Mouse (Mus musculus) embryo, embryonic 10.5 days (tissue): ENCODE measurements around the gene Rpl34.

Experiments used
- DNase-seq: peaks from one replicate; pipeline ENCODE4 v3.0.0-alpha.2; 2015; ENCODE audit warnings: low spot score

Gene Rpl34

DNA sequence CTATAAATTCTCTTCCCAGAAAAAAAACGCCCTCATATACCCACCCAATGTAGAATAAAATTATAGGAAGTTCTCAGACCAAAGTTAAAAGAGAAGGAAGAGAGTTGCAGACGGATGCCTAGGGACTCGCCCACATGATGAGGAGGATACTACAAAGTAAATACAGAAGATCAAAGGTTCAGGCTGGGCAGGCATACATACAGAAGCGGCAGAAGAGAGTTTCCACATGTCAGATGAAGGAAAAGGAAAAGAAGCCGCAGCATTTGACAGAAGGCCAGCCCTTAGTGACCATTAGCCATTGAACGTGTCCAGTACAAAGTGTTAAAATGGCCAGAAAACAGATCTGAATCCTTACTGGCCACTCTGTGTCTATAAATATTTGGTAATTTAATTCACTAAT lies 17.3 kb downstream of the Rpl34 start:
- no peak for DNase-seq

DNA sequence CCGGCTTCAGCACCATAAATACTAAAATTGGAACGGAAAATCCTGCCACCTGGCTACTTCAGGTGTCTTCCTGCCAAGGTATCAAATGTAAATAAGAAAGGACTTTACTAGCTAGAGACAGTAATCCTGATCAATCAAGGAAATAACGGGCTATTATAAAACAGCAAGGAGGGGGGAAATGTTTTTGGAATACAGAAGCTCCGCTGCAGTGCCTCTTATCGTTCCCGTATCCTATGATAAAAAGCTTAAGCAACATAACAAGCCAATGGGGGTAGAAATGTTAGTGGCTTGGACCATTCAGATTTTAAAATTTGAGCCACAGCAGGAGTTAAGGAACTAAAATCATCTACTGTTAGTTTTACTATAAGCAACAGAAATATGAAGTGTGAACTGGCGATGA lies 20.1 kb downstream of the Rpl34 start:
- DNase-seq, result no peak

DNA sequence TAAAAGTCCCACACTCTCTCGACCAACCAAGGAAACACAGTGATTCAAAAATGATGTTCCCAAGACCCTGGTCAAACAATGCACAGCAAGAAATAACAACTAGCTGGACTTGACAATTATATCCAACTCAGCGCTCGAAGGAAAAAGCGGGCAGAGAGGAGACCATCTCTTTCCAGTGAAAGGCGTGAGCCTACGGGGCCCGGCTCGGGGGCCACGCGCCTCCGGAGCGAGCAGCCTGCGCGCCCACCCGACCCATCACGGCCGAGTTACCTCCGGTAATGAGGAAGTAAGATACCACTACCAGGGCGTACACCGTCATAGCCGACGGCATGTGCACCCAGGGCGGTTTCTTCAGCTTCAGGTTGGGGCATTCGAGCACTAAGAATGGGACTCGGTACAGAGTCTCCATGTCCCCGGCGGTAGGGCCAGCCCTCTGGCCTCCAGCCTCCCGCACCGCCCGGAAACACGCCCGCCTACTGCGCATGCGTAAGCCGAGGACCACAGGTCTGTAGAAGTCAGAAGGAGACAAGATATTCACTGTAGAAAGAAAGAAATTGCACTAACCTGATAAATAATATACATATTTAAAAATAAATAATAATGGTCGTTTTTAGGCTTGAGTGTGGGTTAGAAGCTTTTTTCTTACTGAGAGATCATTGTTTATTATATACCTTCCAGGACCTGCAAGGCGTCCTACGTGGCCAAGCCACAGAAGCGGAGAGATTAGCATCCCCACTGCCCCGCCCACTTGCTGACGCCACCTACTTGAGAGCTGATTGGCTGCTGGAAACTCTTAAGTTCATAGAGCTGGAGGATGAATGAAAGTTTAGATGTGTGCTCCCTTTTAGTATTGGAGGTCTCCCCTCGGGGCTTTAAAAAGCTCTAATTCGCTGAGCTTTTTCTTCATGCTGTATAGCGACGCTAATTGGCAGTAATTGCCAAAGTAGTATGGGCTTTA lies 21.0 kb downstream of the Rpl34 start, which contains the start of gene Ostc:
Gene Ostc (minus strand): TSS at position 478 of the 958 bp plus-strand sequence.
- DNase-seq, result peak; percentile 99

DNA sequence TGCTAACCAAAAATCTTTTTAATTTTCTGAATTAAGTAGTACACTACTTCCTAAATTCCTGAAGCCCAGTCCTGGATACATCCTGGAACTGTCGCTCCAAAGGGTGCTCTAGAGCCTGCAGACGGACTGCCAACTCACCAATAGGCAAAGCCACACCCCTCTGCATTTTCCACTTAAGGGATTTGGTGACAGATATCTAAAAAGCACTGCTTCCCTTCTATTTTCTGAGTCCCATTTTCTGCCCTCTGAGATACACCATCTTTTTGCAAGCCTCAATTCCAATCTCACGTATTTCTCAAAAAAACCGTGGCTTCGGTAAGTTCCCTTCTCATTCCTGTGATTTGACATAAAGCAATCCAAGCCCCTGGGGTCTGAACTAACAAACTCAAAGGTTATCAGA lies 21.7 kb downstream of the Rpl34 start:
- DNase-seq, result peak; percentile 49

DNA sequence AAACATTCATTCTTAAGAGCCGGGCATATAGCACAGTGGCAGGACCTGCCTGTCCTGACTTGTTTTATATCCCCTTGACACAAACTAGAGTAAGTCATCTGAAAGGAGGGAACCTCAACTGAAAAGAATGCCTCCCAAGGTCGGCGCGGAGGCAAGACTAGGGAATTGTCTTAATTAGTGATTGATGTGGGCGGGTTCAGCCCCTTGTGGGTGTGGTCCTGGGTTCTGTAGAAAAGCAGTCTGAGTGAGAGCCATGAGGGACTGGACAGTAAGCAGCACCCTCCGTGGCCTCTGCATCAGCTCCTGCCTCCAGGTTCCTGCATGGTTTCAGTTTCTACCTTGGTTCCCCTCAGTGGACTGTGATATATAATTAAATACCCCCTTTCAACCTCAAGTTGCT lies 27.9 kb downstream of the Rpl34 start:
- no peak for DNase-seq

DNA sequence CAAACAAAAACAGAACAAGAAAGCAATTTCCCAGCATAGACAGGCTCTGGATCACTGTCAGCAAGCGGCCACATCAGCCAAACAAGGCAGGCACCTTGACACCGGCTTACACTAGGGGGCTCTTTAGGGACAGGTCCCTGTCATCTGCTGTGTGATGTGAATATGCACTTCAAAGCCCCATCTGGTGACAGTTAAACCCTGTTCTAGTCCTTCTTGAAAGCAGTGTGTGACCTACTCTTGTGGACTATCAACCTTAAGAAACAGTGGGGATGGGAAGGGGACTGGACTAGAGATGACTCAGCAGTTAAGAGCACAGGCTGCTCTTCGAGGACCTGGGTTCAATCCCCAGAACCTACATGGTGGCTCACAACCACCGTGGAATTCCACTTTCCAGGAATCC lies 32.6 kb downstream of the Rpl34 start:
- DNase-seq, result no peak

DNA sequence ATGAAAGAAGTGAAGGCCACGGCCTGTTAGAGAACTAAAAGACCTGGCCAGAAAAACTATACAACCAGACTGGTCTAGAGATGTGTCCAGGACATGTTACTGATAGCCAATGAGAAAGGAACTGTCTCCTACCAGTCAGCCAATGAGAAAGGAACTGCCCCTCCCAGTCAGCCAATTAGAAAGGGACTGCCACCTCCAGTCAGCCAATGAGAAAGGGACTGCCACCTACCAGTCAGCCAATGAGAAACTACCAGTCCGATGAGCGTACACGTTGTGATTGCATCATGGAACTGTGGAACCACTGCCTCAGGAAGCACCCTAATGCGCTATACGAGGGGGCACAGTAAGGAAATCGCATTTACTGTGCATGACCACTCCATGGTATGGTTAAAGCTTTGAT lies 35.5 kb downstream of the Rpl34 start:
- no peak for DNase-seq

DNA sequence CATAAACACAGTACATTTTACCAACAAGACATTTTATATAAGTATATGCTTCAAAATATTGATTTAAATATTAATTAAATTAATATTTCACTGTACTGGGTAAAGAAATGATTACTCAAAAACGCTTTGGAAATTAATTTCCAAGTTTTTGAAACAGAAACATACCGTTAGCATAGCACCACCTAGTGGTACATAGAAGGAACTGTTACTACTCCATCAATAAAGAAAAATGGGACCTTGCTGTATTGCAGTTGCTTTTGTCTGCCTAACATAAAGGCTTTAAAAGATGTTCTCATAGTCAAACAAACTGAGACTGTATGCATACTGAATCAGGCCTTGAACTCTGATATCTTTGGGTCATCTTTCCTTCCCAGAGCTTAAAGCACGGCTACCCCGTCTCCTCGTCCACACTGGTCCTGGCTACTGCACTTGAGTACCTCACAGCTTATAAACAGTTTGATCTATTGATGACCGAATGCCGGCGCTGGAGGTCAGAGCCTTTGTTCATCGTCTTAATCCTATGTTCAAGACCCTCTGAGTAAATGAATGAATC lies 36.1 kb downstream of the Rpl34 start:
- peak; percentile 62 for DNase-seq

DNA sequence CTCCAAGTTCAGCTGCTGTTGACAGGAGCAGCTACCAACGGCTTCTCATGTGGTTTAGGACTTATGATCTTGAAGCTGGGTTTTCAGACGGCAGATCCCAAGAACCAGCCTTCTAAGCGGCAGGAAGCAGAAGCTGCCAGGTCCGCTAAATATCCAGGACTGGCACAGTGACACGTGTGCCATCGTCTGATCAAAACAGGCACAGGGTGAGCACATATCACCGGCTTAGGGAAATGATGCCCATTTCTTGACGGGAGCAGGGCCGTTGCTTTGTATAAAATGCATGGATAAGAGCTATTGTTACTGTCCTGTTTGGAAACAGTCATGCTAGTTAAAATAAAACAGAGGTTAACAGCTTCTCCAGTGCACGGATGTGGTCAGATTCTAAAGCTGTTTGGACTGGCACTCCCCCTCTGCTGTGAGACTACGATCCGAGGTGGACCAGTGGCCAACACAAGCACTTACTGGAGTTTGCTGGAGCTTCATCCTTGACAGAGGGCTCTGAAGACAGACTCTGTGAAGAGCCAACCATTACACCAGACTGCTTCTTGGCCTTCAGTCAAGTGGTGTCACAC lies 38.5 kb downstream of the Rpl34 start:
- no peak for DNase-seq

DNA sequence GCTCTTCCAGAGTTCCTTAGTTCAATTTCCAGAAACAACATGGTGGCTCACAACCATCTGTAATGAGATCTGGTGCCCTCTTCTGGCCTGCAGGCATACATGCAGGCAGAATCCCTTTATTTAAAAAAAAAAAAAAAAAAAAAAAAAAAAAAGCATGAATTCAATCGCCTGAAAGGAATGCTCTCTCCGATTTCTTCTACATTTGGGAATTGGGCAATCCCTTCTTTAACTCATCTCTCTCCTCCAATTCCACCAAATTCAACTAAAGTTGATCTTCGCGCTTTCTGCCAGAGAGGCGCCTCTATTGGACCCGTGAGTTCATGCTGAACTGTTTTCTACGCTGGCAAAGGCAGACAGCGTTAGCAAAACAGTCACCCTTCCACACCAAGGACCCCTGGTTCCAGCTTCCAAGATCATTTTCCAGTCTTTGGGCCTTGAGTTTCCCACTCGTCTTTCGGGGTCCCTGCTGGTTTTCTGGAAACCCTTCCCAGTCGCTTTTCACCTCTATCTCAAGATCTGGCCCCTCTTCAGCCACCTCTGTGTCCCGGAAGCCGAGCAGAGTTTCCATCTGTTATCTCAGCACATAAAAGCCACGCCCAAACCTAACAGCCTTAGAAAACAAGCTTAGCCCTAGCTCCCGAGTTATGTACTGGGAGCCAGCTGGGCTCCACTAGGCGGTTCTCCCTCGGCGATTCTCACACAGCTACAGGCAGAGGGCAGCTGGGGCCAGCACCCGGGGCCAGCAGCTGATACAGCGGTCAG lies 39.2 kb downstream of the Rpl34 start:
- DNase-seq, result peak; percentile 69

DNA sequence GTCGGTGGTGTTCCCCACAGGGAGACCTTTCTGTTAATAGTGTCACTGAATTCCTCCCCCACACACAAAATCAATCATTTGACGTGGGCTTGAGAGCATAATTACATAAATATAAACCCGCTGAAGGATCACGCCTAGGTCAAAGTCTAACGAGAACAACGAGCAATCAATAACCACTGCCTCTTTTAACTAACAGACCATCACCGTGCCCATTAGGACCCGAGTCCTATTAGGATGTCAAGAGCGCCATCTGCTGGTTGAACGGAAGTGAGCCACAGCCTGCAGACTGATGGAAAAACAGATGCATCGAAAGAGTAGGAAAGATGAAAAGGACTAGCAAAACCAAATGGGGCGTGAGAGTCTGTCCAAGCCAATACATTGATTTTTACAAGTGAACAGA lies 40.6 kb downstream of the Rpl34 start:
- DNase-seq, result peak; percentile 92

DNA sequence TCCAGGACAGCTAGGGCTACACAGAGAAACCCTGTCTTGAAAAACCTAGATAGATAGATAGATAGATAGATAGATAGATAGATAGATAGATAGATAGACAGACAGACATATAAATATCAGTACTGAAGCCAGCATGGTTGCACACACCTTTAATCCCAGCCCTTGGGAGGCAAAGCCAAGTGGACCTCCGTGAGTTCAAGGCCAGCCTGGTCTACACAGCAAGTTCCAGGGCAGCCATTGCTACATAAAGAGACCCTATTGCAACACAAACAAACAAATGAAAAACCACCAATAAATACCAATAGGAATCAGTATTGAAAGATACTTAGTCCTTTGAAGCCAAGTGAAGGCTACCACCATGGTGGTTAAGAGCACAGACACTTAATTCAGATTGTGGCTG lies 43.1 kb downstream of the Rpl34 start:
- no peak for DNase-seq

DNA sequence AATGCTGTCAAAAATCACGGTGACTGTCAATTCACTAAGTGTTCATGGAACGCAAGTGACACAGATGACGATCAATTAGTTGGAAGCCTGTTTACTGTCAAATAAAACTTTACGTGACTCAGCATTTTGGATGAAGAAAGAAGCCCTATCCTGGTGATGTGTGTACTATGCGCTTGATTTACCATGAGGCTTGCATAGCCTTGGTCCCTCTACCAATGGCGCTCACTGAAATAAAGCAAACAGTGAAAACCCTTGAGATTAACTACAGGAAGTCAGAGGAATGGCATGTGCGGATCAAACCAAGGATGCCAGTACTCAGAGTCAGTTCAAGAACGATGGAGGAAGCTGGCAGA lies 45.2 kb downstream of the Rpl34 start:
- DNase-seq, result no peak

DNA sequence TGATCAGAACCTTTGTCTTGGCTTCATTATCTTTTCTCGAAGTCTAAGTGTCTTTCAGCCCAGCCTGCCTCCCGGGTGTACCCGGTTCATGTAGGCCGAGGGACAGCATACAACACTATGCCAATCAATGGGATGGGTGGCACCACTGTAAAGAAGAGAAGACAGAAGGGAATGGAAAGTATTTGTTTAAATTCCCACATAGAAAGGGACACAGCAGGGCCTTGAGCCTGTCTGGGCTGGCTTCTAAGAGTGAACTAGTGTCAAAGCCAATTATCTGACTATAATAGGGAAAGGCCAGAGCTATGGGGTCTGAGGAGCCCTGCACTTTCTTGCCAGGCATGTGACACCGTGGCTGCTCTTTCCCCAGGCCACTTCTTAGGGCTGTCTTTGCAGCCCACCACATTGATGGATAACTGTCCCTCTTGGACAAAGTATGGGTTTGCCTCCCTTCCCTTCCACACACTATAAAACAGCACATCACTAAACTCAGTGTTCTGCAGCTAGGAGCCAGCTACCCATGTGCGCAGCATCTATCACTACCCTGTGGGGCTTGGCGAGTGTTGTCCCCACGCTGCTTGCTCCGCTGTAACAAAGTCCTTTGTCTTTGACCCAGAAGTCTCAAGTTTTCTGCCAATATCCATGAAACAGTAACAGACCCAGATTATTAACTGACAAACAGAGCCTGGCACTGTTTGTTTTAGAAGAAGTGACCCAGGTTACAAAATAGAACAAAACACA lies 45.8 kb downstream of the Rpl34 start:
- no peak for DNase-seq

DNA sequence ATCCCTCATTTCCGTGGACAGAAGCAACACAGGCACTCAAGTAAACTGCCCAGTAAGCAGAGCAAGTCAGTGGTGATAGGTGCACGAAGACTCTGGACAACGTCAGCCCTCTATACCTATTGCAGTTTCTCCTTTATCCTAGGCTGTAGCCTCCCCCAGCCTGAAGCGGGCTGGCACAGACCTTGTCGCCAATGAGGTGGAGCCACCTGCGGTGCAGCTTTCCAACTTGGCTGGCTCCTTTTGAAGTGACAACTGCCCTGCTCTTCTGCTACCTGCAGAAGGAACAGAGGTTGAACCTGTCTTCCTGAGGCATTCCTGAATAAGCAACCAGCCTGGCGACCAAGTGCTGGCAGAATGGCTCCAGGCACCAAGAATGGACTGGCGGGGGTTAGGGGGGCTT lies 46.4 kb downstream of the Rpl34 start:
- DNase-seq, result no peak

DNA sequence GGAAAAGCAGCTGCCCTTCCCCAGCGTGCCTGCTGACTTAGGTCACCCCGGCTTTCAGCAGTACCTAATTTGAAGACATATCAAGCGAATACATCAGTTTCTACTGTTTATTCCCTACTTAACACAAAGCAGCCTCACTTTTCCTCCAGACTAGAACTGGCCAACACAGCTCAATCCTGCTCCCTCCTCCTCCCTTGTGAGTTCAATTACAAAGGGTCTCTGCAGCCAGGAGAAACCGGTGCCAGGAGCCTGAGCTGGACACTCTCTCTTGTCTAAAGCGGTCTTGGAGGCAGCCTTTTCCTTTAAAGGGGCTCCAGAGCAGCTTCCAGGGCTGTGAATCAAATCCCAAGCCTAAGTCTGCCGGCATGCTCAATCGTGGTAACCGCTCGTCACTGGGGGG lies 48.0 kb downstream of the Rpl34 start:
- no peak for DNase-seq

DNA sequence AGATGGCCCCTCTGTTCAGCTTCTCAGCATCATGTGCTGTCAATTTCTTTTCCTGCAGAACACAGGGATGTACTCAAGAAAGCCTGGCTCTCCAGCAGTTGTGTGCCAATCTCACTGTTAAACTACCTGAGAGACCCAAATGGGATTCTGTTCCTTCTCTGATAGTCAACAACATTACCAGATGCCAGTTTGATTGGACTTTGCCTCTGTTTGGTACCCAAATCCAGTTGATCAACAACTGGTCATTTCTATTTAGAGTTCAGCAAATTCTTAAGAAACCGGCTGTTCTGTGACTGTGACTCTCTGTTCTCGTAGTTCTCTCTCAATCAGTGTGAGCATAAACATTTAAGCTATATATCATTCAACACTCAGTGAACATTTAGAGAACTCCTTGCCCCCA lies 49.0 kb downstream of the Rpl34 start:
- no peak for DNase-seq

DNA sequence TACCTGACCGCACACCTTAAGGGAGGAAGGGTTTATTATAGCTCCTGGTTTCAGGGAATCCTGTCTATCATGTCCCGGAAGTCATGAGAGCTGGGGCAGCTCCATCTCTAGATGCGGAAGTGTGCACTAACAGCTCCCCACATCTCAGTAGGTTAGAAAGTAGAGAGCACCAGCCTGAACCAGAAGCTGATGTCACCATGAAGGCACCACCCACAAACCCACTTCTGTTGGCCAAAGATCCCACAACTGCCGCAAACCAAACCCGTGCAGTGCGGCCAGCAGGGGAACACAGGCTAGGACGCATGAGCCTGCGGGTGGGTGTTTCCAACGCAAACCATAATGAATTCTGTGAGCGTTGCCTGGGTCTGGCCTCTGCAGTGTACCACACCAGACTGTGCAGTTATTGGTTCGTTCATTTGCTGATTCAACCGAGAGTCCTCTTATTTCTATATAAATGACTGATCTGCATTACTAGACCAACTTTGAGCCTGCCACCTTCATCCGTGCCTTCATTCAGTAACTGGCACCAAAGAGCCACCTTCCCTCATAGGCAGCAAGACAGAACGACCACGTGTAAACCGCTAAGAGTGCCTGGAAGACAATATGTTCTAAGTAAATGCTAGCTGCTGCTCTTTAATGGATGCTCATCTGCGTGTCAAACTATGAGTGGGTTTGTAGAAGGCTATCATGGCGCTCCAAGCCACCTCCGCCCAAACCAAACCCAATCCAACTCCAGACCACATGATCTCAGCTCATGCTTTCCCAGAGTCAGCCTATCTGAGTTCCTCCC lies 52.3 kb downstream of the Rpl34 start:
- DNase-seq, result no peak
